Mouse (Mus musculus) limb, embryonic 11.5 days (tissue): ENCODE measurements around the gene Gper1. TPM values are rescaled to one million over a fixed set of nuclear protein-coding genes. Genes with fewer than 3 reads are reported as not detected.

Source experiments
- ATAC-seq: fragments of 200-750 bp; cut with Nextera tagmentation; 2 replicates; pipeline ENCODE4 v1.8.0; 2017; ENCODE audit warnings: low read depth; ENCODE audit not compliant: insufficient number of reproducible peaks, low FRiP score, low TSS enrichment
- DNase-seq: peaks from one replicate; pipeline ENCODE4 v3.0.0-alpha.2; 2015; ENCODE audit warnings: low spot score
- H3K27ac ChIP-seq: fragments of 300-500 bp; sonication (generic); replicated peaks from 2 replicates; pipeline ENCODE4 v1.5.1; 2014; ENCODE audit warnings: low read depth, mild to moderate bottlenecking, low read length
- H3K27me3 ChIP-seq: fragments of 300-500 bp; sonication (generic); 2 replicates; pipeline ENCODE4 v1.6.1; 2014; ENCODE audit warnings: mild to moderate bottlenecking, low read length, mixed read lengths; ENCODE audit not compliant: control insufficient read depth, insufficient read depth
- H3K36me3 ChIP-seq: fragments of 300-500 bp; sonication (generic); 2 replicates; pipeline ENCODE4 v1.6.1; 2014; ENCODE audit warnings: mild to moderate bottlenecking, low read length, moderate library complexity, mixed read lengths; ENCODE audit not compliant: control insufficient read depth, insufficient read depth
- H3K4me1 ChIP-seq: fragments of 300-500 bp; sonication (generic); 2 replicates; pipeline ENCODE4 v1.6.1; 2014; ENCODE audit warnings: low read length, mixed read lengths; ENCODE audit not compliant: control insufficient read depth, insufficient read depth
- H3K4me2 ChIP-seq: fragments of 300-500 bp; sonication (generic); 2 replicates; pipeline ENCODE4 v1.6.1; 2014; ENCODE audit warnings: low read depth, mild to moderate bottlenecking, moderate library complexity; ENCODE audit not compliant: severe bottlenecking
- H3K4me3 ChIP-seq: fragments of 300-500 bp; sonication (generic); 2 replicates; pipeline ENCODE4 v1.5.1; 2014; ENCODE audit warnings: low read depth, low read length
- H3K9ac ChIP-seq: fragments of 300-500 bp; sonication (generic); 2 replicates; pipeline ENCODE4 v1.6.1; 2014; ENCODE audit warnings: mild to moderate bottlenecking, low read length
- H3K9me3 ChIP-seq: fragments of 300-500 bp; sonication (generic); 2 replicates; pipeline ENCODE4 v1.6.1; 2016; ENCODE audit warnings: low read length; ENCODE audit not compliant: control insufficient read depth
- WGBS: fragments of 180-500 bp; shearing (Covaris S2); extraction: QIAGEN DNeasy Blood & Tissue Kit; methylation state at CpG from one replicate; pipeline ENCODE4 v1.1.7; 2014; 5-methylcytosine and 5-hydroxymethylcytosine counted together
- polyA plus RNA-seq: library from polyadenylated mRNA; unstranded; fragments of >200 nt; fragmentation: Nextera tagmentation; extraction: Ambion mirVana; gene quantifications from 2 replicates; pipeline ENCODE4 v1.2.1, GENCODE M21; 2014

Gper1 gene
- polyA plus RNA-seq, 1 experiment from 2014 or later, result 0.80 TPM

GRCm38 (mm10) chr5:139466801-139467200, 43.9 kb downstream of the Gper1 start:
- H3K4me1 ChIP-seq, result no peaks in the 10 kb centered on the region
- no peak overlapping the region for H3K4me2 ChIP-seq
- H3K27me3 ChIP-seq, result no peaks in the 10 kb centered on the region
- no peak overlapping the region for H3K4me3 ChIP-seq
- WGBS, result 72% methylated on average over 4 of the region's 4 CpGs
- ATAC-seq (no peak), DNase-seq (no peak)
- no peak overlapping the region for H3K9ac ChIP-seq
- H3K27ac ChIP-seq, result no peak overlapping the region
- H3K36me3 ChIP-seq, result peaks cover 4% of the 10 kb centered on the region; the same call in 1 of the 2 replicates
- no peaks in the 10 kb centered on the region for H3K9me3 ChIP-seq

DNA sequence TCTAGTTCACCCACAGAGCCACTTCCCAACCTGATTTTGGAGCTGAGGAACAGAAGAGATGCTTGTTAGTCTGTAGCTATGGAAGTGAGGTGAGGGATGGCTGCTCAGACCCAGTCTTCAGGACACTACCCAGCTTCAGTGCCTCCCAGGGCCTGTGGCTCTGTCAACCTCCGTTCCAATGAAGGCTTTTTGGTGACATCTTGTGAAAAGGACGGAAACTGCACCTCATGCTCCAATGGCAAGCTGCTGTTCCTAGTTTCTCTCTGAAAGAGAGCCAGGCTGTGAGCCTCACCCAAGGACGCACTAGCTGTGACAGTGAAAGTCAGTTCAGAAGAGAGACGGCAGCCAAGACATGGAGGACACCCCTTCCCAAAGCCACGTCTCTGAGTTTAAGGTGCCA, 45.0 kb downstream of the Gper1 start:
- H3K36me3 ChIP-seq, result peaks cover 6% of the 10 kb centered on the region; the same call in 1 of the 2 replicates
- no peak overlapping the region for H3K4me2 ChIP-seq
- no peaks in the 10 kb centered on the region for H3K4me1 ChIP-seq
- DNase-seq (no peak), ATAC-seq (no peak)
- H3K9ac ChIP-seq, result no peak overlapping the region
- H3K4me3 ChIP-seq, result no peak overlapping the region
- no peaks in the 10 kb centered on the region for H3K9me3 ChIP-seq
- WGBS, result 45% methylated on average over 5 of the region's 5 CpGs
- H3K27me3 ChIP-seq, result no peaks in the 10 kb centered on the region
- H3K27ac ChIP-seq, result no peak overlapping the region

DNA sequence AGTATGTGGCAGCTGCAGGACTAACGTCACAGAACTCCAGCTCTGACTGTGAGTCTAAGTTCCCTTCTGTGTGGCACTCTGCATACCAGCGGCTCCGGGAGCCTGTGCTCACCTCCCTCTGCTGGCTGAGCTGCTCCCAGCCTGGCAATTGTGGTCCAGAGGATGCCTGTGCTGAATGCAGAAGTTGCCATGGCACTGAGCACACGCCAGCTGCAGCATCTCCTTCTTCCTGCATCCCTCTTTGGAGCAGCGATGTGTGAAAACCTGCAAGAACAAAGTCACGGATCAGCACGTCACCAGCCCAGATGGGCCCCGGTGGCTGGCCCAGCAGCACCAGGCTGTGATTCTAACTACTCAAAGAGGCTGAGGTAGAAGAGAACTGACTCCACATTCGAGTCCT, 51.8 kb downstream of the Gper1 start:
- Histone ChIP-seq H3K4me2 (no peak overlapping the region), H3K36me3 (peaks cover 20% of the 10 kb centered on the region), H3K4me1 (no peaks in the 10 kb centered on the region), H3K27ac (no peak overlapping the region), H3K27me3 (no peaks in the 10 kb centered on the region), H3K9me3 (no peaks in the 10 kb centered on the region), H3K4me3 (no peak overlapping the region), H3K9ac (no peak overlapping the region)
- ATAC-seq, result no peak
- WGBS, result 90% methylated on average over 9 of the region's 9 CpGs
- no peak for DNase-seq

Other genes with a start within 250 kb of the Gper1 start
- 46.2 and 49.4 TPM in 2 replicates for gene Sun1, start 222.5 kb upstream of the Gper1 start, polyA plus RNA-seq
- gene Get4, start 170.8 kb upstream of the Gper1 start, polyA plus RNA-seq, result 148 and 159 TPM in 2 replicates
- 0.17 and 0.69 TPM in 2 replicates for gene Adap1, start 97.5 kb upstream of the Gper1 start, polyA plus RNA-seq
- gene Cox19, start 71.7 kb upstream of the Gper1 start, polyA plus RNA-seq, result 117 and 120 TPM in 2 replicates
- gene Cyp2w1, start 70.5 kb upstream of the Gper1 start, polyA plus RNA-seq, result not detected in 2 replicates
- 1.9 and 2.3 TPM in 2 replicates for gene Gpr146, start 45.5 kb upstream of the Gper1 start, polyA plus RNA-seq
- 0.62 and 0.89 TPM in 2 replicates for gene C130050O18Rik, start 17.9 kb upstream of the Gper1 start, polyA plus RNA-seq
- gene 3110082I17Rik, start 37.4 kb downstream of the Gper1 start, polyA plus RNA-seq, result 37.9 and 39.7 TPM in 2 replicates
- gene Zfand2a, start 61.4 kb downstream of the Gper1 start, polyA plus RNA-seq, result 8.0 and 9.1 TPM in 2 replicates
- gene Uncx, start 120.3 kb downstream of the Gper1 start, polyA plus RNA-seq, result 0.08 and 0.21 TPM in 2 replicates